33 mouse cellular contexts compared by ENCODE assay signal in the genomic region with DNA sequence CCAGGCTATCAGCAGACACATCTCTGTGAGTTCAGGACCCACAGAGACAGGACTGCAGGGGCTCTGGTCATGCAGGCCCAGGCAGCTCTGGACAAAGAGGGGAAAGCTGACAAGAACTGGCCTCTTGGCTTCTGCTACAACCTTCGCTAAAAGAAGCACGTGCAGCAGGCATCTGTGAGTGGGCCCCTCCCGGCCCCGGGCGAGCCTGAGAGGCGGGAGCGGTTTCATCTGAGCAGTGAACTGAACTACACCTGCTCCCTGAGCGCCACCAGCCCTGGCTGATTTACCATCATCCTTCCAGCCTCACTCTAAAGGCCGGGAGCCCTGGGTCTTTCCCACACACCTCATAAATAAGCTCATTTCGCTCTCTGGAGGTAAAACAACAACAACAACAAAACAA. TPM values are rescaled to one million over a fixed set of nuclear protein-coding genes. Genes with fewer than 3 reads are reported as not detected.
A peak's percentile ranks its signal among the peaks of the same experiment; 100 is the strongest.
DNase-seq lines count a peak whose midpoint lies in the region; ATAC-seq and TF ChIP-seq lines count a peak whose summit lies in the region.
"Had no signal": no experiment of that assay in that cellular context is flagged by ENCODE, and none has a peak within 500 bp of the region (broad histone marks: within the 10 kb centered on the region; RNA-seq: fewer than 3 reads in every experiment).

No protein-coding gene starts in this region.

- no peak overlapping the region for H3K4me3 ChIP-seq in hindbrain, embryonic 13.5 days
- no peak overlapping the region for H3K4me3 ChIP-seq in hindbrain, postnatal 0 days (ENCODE audit: low read length)
- no peak overlapping the region for H3K4me3 ChIP-seq in neural tube, embryonic 14.5 days (ENCODE audit: low read depth, low read length)
- H3K4me3 ChIP-seq: embryonic facial prominence, embryonic 13.5 days; forebrain, embryonic 10.5 days; gastrocnemius, adult 2 months; heart, embryonic 12.5 days; hindbrain, embryonic 15.5 days; intestine, embryonic 15.5 days; liver, embryonic 15.5 days; lung, embryonic 15.5 days; myocyte had no signal

- no peak overlapping the region for H3K9ac ChIP-seq in hindbrain, embryonic 13.5 days
- H3K9ac ChIP-seq in hindbrain, postnatal 0 days (replicated peaks; ENCODE audit: low read length): no peak overlapping the region
- 0 out of 2 replicates have a peak overlapping the region, but pooled peaks have one; percentile 18 for H3K9ac ChIP-seq in neural tube, embryonic 14.5 days (replicated peaks; ENCODE audit: low read depth, low read length)
- H3K9ac ChIP-seq: embryonic facial prominence, embryonic 13.5 days; heart, embryonic 12.5 days; hindbrain, embryonic 15.5 days; intestine, embryonic 15.5 days; liver, embryonic 15.5 days; lung, embryonic 15.5 days had no signal

- H3K4me2 ChIP-seq in hindbrain, embryonic 13.5 days: no peak overlapping the region
- no peak overlapping the region for H3K4me2 ChIP-seq in hindbrain, postnatal 0 days (ENCODE audit: low read depth, low read length)
- no peak overlapping the region for H3K4me2 ChIP-seq in neural tube, embryonic 14.5 days (ENCODE audit: low read depth, low read length)
- H3K4me2 ChIP-seq: embryonic facial prominence, embryonic 13.5 days; heart, embryonic 12.5 days; hindbrain, embryonic 15.5 days; intestine, embryonic 15.5 days; liver, embryonic 15.5 days; lung, embryonic 15.5 days; midbrain, embryonic 11.5 days had no signal

- no peak for TF ChIP-seq CTCF in hindbrain, postnatal 0 days (IDR thresholded peaks at IDR 0.05; ENCODE audit: low read depth)

- 0 out of 2 replicates have a peak overlapping the region, but pooled peaks have one; percentile 13 for H3K27ac ChIP-seq in hindbrain, embryonic 13.5 days
- H3K27ac ChIP-seq in hindbrain, postnatal 0 days: no peak overlapping the region
- no peak overlapping the region for H3K27ac ChIP-seq in neural tube, embryonic 14.5 days (ENCODE audit: low read depth, low read length)
- H3K27ac ChIP-seq: embryonic facial prominence, embryonic 13.5 days; forebrain, embryonic 10.5 days; gastrocnemius, adult 2 months; hindbrain, embryonic 15.5 days; intestine, embryonic 15.5 days; kidney, postnatal 0 days; liver, embryonic 15.5 days; lung, embryonic 15.5 days; stomach, postnatal 0 days had no signal

- 65% methylated on average over 10 of the region's 10 CpGs for WGBS in hindbrain, embryonic 13.5 days
- 35% methylated on average over 10 of the region's 10 CpGs for WGBS in hindbrain, postnatal 0 days
- 53% methylated on average over 10 of the region's 10 CpGs for WGBS in neural tube, embryonic 14.5 days

- H3K9me3 ChIP-seq in hindbrain, embryonic 13.5 days: no peaks in the 10 kb centered on the region
- no peaks in the 10 kb centered on the region for H3K9me3 ChIP-seq in hindbrain, postnatal 0 days (ENCODE audit: low read length)
- H3K9me3 ChIP-seq in neural tube, embryonic 14.5 days (ENCODE audit: control insufficient read depth, low read length): no peaks in the 10 kb centered on the region
- H3K9me3 ChIP-seq: embryonic facial prominence, embryonic 13.5 days; forebrain, embryonic 10.5 days; heart, embryonic 12.5 days; hindbrain, embryonic 15.5 days; intestine, embryonic 15.5 days; liver, embryonic 15.5 days; lung, embryonic 15.5 days had no signal

- H3K27me3 ChIP-seq in hindbrain, embryonic 13.5 days: no peaks in the 10 kb centered on the region
- H3K27me3 ChIP-seq in hindbrain, postnatal 0 days (ENCODE audit: insufficient read depth, low read length): no peaks in the 10 kb centered on the region
- H3K27me3 ChIP-seq in neural tube, embryonic 14.5 days (ENCODE audit: control insufficient read depth, insufficient read depth, low read length): no peaks in the 10 kb centered on the region
- H3K27me3 ChIP-seq: CH12.LX; embryonic facial prominence, embryonic 13.5 days; heart, embryonic 12.5 days; hindbrain, embryonic 15.5 days; intestine, embryonic 15.5 days; lung, embryonic 15.5 days had no signal

- peaks cover 45% of the 10 kb centered on the region for H3K4me1 ChIP-seq in hindbrain, embryonic 13.5 days (replicated peaks)
- peaks cover 9% of the 10 kb centered on the region; the same call in 1 of the 2 replicates for H3K4me1 ChIP-seq in hindbrain, postnatal 0 days (ENCODE audit: insufficient read depth, low read length)
- H3K4me1 ChIP-seq in neural tube, embryonic 14.5 days (ENCODE audit: control insufficient read depth, insufficient read depth, low read length): peaks cover 9% of the 10 kb centered on the region; the same call in 1 of the 2 replicates

- no peak for DNase-seq in hindbrain, postnatal 0 days (ENCODE audit: low spot score)
- no peak for DNase-seq in neural tube, embryonic 10.5 days (ENCODE audit: extremely low spot score, low spot score)
- DNase-seq in T-cell, adult 2 months (ENCODE audit: low spot score): peak; percentile 52
- DNase-seq in thymus, postnatal 25 days: peak; percentile 76
- DNase-seq in kidney, postnatal 4 days: no peak
- no peak for DNase-seq in adrenal gland, postnatal 10 days
- DNase-seq: adrenal gland, adult 8-10 months; cerebellum, adult 9-10 months; gastrocnemius, adult 2 months; gastrocnemius, postnatal 36 days; heart, adult 18-20 months; heart, postnatal 10 days; kidney, adult 2 months; layer of hippocampus, adult 9-11 months; right cerebral cortex, postnatal 25 days had no signal

- no peak for ATAC-seq in hindbrain, embryonic 13.5 days (ENCODE audit: low FRiP score)
- ATAC-seq in hindbrain, postnatal 0 days: no peak
- no peak for ATAC-seq in neural tube, embryonic 14.5 days (ENCODE audit: low read depth)
- ATAC-seq: forebrain, embryonic 16.5 days; intestine, embryonic 15.5 days had no signal

- H3K36me3 ChIP-seq in hindbrain, embryonic 13.5 days: peaks cover 77% of the 10 kb centered on the region
- peaks cover 19% of the 10 kb centered on the region for H3K36me3 ChIP-seq in hindbrain, postnatal 0 days (ENCODE audit: insufficient read depth, low read length)
- peaks cover 31% of the 10 kb centered on the region; the same call in 1 of the 2 replicates for H3K36me3 ChIP-seq in neural tube, embryonic 14.5 days (ENCODE audit: control insufficient read depth, insufficient read depth, low read length)
- H3K36me3 ChIP-seq: liver, embryonic 15.5 days had no signal

RNA-seq across cellular contexts. Expression of a gene that starts 5.0 kb away (rescaled TPM):
- polyA plus RNA-seq in hindbrain, embryonic 13.5 days (2015; fragmentation: Nextera tagmentation; extraction: Ambion mirVana): 45.2 and 45.4 TPM in 2 replicates
- total RNA-seq in hindbrain, postnatal 0 days (2014; rRNA removed): 286 and 304 TPM in 2 replicates
- polyA plus RNA-seq in hindbrain, postnatal 0 days (2015; fragmentation: Nextera tagmentation; extraction: Ambion mirVana): 71.5 and 77.0 TPM in 2 replicates
- 68.7 and 73.6 TPM in 2 replicates for polyA plus RNA-seq in neural tube, embryonic 14.5 days (2014; fragmentation: Nextera tagmentation; extraction: Ambion mirVana)
- total RNA-seq in adrenal gland, postnatal 10 days (2021): 10 to 100 TPM; 14.2 to 17.7 TPM
- total RNA-seq: neutrophil, adult 5-6 weeks had no signal

RNA-seq across cellular contexts. Expression of a gene that starts 5.9 kb away (rescaled TPM):
- 1.6 and 2.8 TPM in 2 replicates for polyA plus RNA-seq in hindbrain, embryonic 13.5 days (2015; fragmentation: Nextera tagmentation; extraction: Ambion mirVana)
- total RNA-seq in hindbrain, postnatal 0 days (2014; rRNA removed): 2.0 and 3.4 TPM in 2 replicates
- 1.7 and 2.2 TPM in 2 replicates for polyA plus RNA-seq in hindbrain, postnatal 0 days (2015; fragmentation: Nextera tagmentation; extraction: Ambion mirVana)
- polyA plus RNA-seq in neural tube, embryonic 14.5 days (2014; fragmentation: Nextera tagmentation; extraction: Ambion mirVana): 1.4 and 2.6 TPM in 2 replicates
- total RNA-seq in adrenal gland, postnatal 10 days (2021): under 1 TPM; 0.64 to 0.78 TPM
- total RNA-seq: liver, adult 2 months; megakaryocyte progenitor cell, adult 5-6 weeks; neutrophil, adult 5-6 weeks had no signal

RNA-seq across cellular contexts. Expression of a gene that starts 8.8 kb away (rescaled TPM):
- 485 and 492 TPM in 2 replicates for polyA plus RNA-seq in hindbrain, embryonic 13.5 days (2015; fragmentation: Nextera tagmentation; extraction: Ambion mirVana)
- 579 and 615 TPM in 2 replicates for total RNA-seq in hindbrain, postnatal 0 days (2014; rRNA removed)
- polyA plus RNA-seq in hindbrain, postnatal 0 days (2015; fragmentation: Nextera tagmentation; extraction: Ambion mirVana): 637 and 643 TPM in 2 replicates
- 578 and 652 TPM in 2 replicates for polyA plus RNA-seq in neural tube, embryonic 14.5 days (2014; fragmentation: Nextera tagmentation; extraction: Ambion mirVana)
- total RNA-seq in adrenal gland, postnatal 10 days (2021): 100 to 1,000 TPM; 145 to 149 TPM

RNA-seq across cellular contexts. Expression of a gene that starts 13.5 kb away (rescaled TPM):
- 24.0 and 24.8 TPM in 2 replicates for polyA plus RNA-seq in hindbrain, embryonic 13.5 days (2015; fragmentation: Nextera tagmentation; extraction: Ambion mirVana)
- 21.2 and 24.8 TPM in 2 replicates for total RNA-seq in hindbrain, postnatal 0 days (2014; rRNA removed)
- 13.5 and 14.1 TPM in 2 replicates for polyA plus RNA-seq in hindbrain, postnatal 0 days (2015; fragmentation: Nextera tagmentation; extraction: Ambion mirVana)
- 21.5 and 22.9 TPM in 2 replicates for polyA plus RNA-seq in neural tube, embryonic 14.5 days (2014; fragmentation: Nextera tagmentation; extraction: Ambion mirVana)
- total RNA-seq in adrenal gland, postnatal 10 days (2021): 1 to 10 TPM; 5.6 to 7.0 TPM

RNA-seq across cellular contexts. Expression of a gene that starts 36.5 kb away (rescaled TPM):
- polyA plus RNA-seq in hindbrain, embryonic 13.5 days (2015; fragmentation: Nextera tagmentation; extraction: Ambion mirVana): 64.4 and 74.5 TPM in 2 replicates
- total RNA-seq in hindbrain, postnatal 0 days (2014; rRNA removed): 51.1 and 52.5 TPM in 2 replicates
- polyA plus RNA-seq in hindbrain, postnatal 0 days (2015; fragmentation: Nextera tagmentation; extraction: Ambion mirVana): 48.7 and 50.0 TPM in 2 replicates
- 61.7 and 65.7 TPM in 2 replicates for polyA plus RNA-seq in neural tube, embryonic 14.5 days (2014; fragmentation: Nextera tagmentation; extraction: Ambion mirVana)
- total RNA-seq in adrenal gland, postnatal 10 days (2021): 10 to 100 TPM; 39.0 to 55.1 TPM

Comparison
In these comparisons a context has a peak if more than half of its experiments do, and no peak if none do; other contexts are left out.
1. DNase-seq: peak in T-cell, adult 2 months (single experiment) and thymus, postnatal 25 days (single experiment); none in hindbrain, postnatal 0 days (single experiment), neural tube, embryonic 10.5 days (single experiment), kidney, postnatal 4 days (0 of 2) and adrenal gland, postnatal 10 days (single experiment).